Mouse (Mus musculus): Measurements from ENCODE around the gene Ahdc1.

The Ahdc1 gene

GRCm38 (mm10) chr4:133078947-133079346, 67.9 kb downstream of the Ahdc1 start:
- no peak for DNase-seq (ENCODE audit: low spot score in 2 of 2)

GRCm38 (mm10) chr4:133079416-133080113, 68.5 kb downstream of the Ahdc1 start:
- no peak for DNase-seq (ENCODE audit: low spot score in 2 of 2)

GRCm38 (mm10) chr4:133080862-133081261, 69.8 kb downstream of the Ahdc1 start:
- no peak for DNase-seq (ENCODE audit: low spot score in 2 of 2)

DNA sequence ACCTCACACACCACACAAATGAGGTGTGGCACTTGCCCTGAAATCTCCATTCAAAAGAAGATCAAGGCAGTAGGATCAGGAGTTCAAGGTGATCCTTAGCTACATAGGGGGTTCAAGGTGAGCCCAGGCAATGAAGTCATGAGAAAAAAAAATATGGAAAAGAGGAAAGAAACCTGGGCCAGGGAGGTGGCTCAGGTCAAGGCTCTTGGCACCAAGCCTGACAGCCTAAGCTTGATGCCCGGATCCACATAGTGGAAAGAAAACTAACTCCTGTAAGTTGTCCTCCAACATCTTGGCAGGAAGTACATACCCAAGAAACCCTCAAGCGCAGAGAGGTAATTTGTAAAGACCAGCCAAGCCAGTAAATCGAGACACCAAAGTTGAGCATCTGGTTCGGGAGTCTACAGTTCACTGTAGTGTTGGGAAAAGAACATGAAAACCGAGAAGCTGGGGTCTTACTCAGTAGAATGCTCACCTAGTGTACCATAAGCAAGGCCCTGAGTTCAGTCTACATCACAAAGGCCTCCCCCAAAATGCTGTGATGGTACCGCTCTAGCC, 71.2 kb downstream of the Ahdc1 start:
- DNase-seq (ENCODE audit: low spot score in 2 of 2), result no peak

GRCm38 (mm10) chr4:133083991-133084861, 73.2 kb downstream of the Ahdc1 start:
- DNase-seq (ENCODE audit: low spot score in 2 of 2), result peak in 1 of 2 experiments; percentile 77

- DNase-seq (ENCODE audit: low spot score in 2 of 2), result peak; percentile 79 to 80
Observed at GRCm38 (mm10) chr4:133085011-133085782, 74.1 kb downstream of the Ahdc1 start.

DNA sequence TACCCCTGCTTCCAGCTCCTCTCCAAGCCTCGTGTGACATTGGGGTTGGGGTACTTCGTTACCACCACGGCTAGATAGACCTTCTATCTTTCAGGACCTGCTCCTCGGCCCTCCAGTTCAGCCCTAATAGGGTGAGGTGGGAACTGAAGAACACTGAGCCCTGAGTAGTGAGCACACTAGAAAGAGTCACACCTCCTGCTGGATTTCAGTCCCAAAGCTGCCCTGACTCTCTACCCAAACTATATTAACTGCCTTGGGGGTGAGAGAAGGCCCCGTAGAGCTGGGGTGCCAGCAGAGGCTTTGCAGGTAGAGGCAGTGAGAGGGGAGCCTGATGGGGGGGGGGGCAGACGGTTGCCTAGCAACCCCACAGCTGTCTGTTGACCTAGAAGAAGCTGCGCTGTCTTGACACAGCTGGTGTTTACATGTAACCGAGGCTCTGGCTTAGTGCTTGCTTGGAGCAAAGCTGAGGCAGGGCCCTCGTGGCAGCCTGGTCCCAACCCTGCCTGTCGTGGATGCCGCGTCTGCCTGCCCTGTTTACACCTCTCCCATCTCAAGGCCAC, 74.8 kb downstream of the Ahdc1 start:
- DNase-seq (ENCODE audit: low spot score in 2 of 2), result no peak

DNA sequence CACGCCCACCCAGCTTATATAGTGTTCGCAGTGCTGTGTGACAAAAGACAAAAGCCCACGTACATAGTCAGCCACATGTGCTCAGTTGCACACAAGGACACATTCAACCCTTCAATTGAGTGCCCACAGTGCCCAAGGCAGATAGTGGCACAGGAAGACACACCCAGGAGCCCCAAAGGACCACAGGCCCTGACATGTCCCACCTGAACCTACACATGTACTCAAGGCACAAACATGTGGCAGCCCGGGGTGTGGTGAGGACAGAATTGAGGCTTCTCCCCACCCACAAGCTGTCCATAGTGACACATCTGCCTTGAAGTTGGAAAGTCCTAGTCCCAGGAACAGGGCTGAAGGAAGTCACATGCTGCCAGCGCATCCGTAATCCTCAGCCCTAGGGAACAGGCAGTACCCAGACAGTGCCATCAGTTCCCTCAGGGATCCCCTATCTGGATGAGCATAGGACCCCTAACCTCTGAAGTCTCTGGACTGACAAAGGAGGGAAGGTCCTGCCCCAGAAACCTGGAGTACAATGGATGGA, 76.2 kb downstream of the Ahdc1 start:
- no peak for DNase-seq (ENCODE audit: low spot score in 2 of 2)

DNA sequence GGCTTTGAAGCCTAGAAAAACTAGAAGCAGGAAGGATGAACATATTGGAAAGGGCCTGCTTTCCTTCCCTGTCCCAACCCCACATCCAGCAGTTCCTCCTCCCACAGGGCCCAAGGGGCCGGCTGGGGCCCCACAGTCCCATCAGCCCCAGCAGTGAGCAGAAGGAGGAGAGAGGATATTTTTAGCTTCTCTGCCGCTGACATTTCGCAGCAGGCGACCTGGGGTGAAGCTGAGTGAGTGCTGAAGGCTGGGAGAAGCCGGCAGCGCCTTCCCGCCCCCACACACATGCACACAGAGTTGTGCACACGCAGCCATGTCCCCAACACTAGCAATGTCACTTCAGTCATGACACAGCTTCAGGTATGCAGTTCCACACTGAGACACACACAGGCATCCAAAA, 76.8 kb downstream of the Ahdc1 start:
- peak in 1 of 2 experiments; percentile 71 for DNase-seq (ENCODE audit: low spot score in 2 of 2)

DNA sequence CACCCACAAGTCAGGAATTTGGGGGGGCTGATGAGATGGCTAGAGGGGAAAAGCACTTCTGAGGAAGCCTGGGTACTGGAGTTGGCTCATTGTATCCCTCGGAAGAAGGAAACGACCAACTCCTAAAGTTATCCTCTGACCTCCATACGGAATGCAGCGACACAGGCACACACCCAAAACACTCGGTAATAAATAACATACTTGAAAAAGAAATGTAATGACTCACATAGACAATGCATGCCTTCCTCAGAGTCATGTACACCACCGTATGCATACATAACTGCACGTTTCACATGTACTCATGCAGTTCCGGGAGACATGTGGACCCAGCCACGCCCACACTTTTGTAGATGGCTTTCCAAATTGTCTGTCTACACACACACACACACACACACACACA, 78.3 kb downstream of the Ahdc1 start:
- DNase-seq (ENCODE audit: low spot score in 2 of 2), result peak in 1 of 2 experiments; percentile 28

DNA sequence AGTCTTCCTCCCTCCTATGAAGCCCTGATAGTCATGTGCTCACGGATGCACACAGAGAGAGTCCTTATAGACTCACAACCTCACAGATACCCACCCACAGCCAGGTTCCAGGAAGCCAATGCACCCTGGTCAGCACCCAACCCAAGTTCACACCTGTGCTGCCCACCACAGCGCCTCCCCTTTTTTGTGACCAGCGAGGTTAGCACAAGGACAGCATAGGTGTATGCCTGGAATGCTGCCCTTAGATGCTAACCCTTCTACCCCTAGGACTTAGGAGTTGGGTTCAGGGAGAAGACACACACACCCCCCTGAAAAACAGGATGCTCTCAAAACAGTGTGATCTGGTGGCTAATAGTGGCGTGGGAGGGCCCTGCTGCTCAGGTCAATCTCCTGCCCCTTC, 78.7 kb downstream of the Ahdc1 start:
- no peak for DNase-seq (ENCODE audit: low spot score in 2 of 2)

DNA sequence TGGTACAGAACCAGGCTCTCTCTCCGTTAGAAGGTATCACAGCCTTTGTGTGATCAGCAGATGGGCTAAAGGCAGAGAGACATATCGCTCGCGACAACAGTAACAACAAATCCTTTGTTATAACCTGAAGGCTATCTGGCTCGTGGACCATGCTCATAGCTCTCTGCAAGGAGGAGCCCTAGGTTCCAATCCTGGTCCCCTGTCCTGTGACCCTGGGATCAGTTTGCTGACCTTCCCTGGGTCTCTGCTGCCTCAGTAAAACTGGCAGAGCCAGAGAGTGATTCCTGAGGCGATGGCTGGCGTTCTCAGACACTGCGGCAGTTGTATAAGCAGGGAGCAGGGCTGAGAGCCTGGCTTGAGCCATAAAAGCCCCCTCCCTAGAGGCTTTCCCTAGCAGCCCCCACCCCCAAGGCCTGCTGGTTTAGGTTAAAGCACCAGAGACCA, 79.2 kb downstream of the Ahdc1 start:
- peak in 1 of 2 experiments; percentile 54 for DNase-seq (ENCODE audit: low spot score in 2 of 2)

DNA sequence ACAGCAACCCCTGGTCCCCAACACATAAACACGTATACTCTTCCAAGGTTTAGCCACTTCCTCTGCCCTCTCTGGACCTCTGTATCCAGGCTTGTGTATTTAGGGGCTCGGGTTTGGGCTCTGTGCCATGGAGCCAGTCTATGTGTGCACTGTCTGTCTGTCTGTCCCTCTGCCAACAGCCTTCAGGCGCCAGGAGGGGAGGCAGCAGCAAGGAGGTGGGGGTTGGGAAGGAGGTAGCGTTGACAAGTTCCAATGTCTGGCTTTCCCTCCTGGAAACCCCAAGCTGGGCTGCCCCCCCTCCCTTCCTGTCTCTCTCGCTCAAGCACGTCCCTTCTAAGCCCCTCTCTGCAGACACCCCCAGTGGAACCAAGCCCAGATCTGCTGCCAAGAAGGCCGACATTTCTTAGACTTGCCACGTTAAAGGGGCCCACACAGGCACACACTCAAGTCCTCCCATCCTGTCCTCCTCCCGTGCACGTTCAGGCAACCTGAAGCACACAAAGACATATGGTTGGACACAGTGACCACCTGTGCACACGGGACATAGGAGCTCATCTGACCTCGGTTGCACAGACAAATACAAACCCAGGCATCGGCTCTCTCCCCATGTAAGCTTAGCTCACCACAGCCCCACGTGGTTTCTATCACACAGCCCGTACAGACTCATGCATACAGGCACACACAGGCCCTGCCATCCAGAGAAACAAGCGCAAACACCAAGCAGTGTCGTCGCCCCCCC, 79.8 kb downstream of the Ahdc1 start:
- DNase-seq (ENCODE audit: low spot score in 2 of 2), result peak; percentile 85 to 90

GRCm38 (mm10) chr4:133091459-133091785, 80.4 kb downstream of the Ahdc1 start:
- DNase-seq (ENCODE audit: low spot score in 2 of 2), result no peak

- DNase-seq (ENCODE audit: low spot score in 2 of 2), result peak; percentile 73 to 75
Observed at GRCm38 (mm10) chr4:133092453-133092901, 81.4 kb downstream of the Ahdc1 start.

GRCm38 (mm10) chr4:133093056-133093455, 82.0 kb downstream of the Ahdc1 start:
- DNase-seq (ENCODE audit: low spot score in 2 of 2), result no peak

GRCm38 (mm10) chr4:133093481-133094033, 82.5 kb downstream of the Ahdc1 start:
- no peak for DNase-seq (ENCODE audit: low spot score in 2 of 2)

GRCm38 (mm10) chr4:133094255-133094654, 83.2 kb downstream of the Ahdc1 start:
- no peak for DNase-seq (ENCODE audit: low spot score in 2 of 2)

DNA sequence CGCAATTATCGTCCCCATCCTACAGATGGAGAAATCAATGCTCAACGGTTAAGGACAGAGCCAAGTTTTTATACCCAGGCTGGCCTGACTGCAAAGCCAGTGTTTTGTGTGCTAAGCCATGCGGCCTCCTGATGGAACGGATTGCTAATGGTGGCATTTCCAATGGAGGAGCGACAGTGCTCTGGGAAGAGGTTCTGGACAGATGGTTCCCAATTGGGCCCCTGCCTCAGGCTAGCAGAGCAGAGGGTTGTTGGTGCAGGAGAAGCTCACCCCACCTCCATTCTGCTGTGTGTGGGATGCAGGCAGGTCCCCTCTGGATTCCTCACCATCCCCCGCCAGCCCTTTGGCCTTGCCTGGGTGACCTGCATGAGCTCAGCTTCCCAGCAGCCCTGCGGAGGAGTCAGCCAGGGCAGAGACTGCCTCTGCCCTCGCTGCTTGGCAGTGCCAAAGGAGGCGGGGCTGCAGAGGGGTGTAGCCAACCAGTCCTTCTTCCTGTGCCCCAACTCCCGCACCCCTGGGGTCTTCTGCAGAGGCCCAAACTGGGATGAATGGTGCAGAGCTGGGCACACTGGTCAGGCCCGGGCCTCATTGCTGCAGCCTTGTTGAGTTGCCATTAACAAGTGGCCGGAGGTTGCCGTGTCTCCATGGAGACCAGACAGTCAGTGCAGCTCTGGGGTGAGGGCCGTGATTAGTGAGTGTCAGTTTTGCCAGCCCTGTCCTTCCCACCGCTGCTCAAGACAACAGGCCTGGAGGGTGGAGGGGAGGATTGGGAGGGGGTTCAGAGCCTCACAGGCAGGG, 84.1 kb downstream of the Ahdc1 start:
- DNase-seq (ENCODE audit: low spot score in 2 of 2), result peak; percentile 72 to 80
